Mouse (Mus musculus) right cerebral cortex, postnatal 36 days (tissue): ENCODE measurements around the gene Csf2rb.

Source experiments
- DNase-seq, 2 experiments: peaks; one replicate each; pipeline ENCODE4 v3.0.0; 2022; ENCODE audit warnings: low spot score in 2 of 2, mixed read lengths in 1 of 2

The Csf2rb gene

DNA sequence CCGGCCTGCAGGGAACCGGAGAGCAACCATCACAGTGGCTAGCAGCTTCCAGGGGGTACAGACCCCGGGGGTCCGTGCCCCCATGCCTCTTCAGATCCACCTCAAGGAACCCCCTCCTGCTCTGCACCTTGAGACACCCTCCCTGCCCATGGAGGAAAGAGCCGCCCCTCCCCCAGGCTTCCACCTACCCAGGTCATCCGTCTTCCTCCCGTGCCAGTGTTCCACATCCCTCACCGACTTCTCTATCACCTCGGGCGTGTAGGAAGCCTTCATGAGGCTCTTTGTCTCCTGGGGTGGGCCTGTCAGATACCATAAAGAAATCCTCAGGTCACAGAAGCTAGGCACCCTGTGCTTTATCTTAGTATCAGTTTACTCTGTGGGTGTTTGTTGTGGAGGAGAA lies 53.0 kb downstream of the Csf2rb start:
- DNase-seq: no peak

DNA sequence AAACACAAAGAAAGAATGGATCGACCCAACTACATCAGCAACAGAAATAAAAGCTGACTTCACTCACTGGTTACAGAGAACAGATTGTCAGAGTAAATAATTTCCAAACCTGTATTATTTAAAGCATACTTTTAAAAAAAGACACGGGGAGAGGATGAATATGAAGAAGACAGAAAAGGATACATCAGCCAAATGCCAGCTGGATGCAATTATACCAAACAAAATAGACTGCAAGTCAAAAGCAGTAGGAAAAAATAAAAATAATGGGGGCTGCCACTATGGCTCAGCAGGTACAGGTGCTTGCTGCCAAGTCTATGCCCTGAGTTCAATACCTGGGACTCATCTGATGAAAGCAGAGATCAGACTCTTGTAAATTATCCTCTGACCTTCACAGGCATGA lies 54.7 kb downstream of the Csf2rb start:
- DNase-seq: no peak

- no peak for DNase-seq
Observed at GRCm38 (mm10) chr15:78380741-78381140, 55.2 kb downstream of the Csf2rb start.

DNA sequence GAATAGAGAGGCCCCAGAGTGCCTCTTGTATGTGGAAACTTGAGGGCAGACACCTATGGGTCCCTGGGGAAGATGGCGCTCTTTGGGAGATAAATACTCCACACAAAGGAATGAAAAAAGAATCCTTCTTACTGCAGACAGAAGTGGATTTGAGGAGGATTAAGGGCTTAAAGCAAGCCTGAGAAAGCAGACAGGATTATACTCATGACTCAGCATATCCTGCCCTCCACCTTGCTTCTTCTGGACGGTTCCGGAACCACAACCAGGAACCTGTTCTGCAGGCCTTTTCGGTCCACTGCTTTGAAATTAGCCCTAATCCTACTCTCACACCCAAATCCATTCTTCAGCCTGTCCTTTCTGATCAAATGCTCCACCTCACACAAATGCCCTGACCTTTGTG lies 56.6 kb downstream of the Csf2rb start:
- DNase-seq: no peak

DNA sequence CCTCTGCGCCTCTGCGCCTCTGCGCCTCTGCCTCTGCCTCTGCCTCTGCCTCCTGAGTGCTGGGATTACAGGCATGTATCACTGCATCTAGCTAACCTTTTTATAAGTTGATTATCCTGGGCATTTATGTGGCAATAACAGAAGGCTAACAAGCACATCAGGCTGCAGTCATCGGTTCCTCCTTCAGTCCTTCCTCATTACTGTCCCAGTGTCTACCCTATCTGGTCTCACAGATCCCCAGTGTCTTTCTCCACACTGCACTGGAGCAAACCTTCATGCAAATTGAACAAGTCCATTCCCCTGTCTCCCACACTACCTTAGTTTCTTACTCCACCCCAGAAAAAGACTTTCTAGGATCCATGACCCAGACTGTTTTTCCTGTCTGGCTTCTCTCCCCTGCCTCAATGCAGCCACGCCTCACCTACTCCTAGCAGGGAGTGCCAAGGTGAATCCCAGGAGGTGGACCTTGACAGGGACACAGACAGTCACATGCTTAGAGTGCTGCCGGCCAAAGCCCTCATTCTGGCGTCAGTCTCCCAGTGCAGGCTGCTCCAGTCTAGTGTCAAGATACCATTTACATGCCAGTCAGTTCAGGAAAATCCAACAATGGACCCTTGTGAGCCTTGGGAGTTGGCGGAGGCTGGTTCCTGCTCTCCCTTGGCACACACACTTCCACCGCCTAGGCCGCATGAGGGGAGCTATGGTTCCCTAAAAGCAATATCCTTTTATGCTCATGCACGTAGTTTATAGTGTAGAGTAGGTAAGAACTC lies 58.1 kb downstream of the Csf2rb start:
- DNase-seq: peak; percentile 40 to 52

- no peak for DNase-seq
Observed at GRCm38 (mm10) chr15:78384220-78385116, 58.9 kb downstream of the Csf2rb start.

DNA sequence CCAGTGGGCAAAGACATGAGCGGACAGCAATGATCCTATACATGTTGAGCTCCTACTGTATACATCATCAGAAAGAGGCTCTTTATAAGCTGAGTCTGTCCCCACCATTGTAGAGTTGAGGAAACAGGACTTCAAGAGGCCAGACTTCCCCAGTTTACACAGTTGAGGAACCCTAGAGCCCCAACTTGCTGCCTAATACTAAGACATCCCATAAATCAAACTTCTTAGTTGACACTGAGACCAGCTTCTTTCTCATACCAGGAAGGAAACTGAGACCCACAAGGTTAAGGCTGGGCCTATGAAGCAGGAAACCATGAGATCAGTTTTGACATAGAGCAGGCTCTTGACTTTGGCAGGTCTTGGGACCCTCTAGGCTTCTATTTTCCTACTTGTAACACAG lies 60.0 kb downstream of the Csf2rb start:
- no peak for DNase-seq

GRCm38 (mm10) chr15:78390855-78391254 lies 65.3 kb downstream of the Csf2rb start:
- no peak for DNase-seq

GRCm38 (mm10) chr15:78395478-78395962 lies 70.0 kb downstream of the Csf2rb start, which contains the start of gene Tex33:
TSS of gene Tex33 (minus strand) at chr15:78395912.
- no peak for DNase-seq

DNA sequence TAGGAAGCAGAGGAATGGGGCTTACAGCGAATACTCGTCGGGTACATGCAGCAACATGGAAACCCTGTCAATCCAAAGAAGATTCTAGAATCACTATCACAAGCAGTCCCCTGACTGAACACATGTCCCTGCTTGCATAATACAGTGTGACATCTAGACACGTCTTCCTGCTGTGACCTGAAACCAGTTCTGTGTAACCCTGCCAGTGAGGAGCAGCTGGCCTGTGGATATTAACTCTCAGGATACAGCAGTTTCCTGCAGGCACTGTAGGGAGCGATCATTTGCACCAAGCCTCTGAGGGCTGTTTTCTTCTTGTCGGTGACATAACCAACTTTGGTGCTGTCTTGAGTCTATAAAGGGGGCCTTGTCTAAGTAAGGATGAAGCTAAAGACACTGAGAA lies 75.8 kb downstream of the Csf2rb start:
- DNase-seq: no peak

GRCm38 (mm10) chr15:78401921-78402320 lies 76.4 kb downstream of the Csf2rb start:
- DNase-seq: peak; percentile 34 to 45

- DNase-seq: no peak
Observed at GRCm38 (mm10) chr15:78402423-78402822, 76.9 kb downstream of the Csf2rb start.

- no peak for DNase-seq
Observed at GRCm38 (mm10) chr15:78403301-78403741, 77.8 kb downstream of the Csf2rb start.
